In the genomic region with DNA sequence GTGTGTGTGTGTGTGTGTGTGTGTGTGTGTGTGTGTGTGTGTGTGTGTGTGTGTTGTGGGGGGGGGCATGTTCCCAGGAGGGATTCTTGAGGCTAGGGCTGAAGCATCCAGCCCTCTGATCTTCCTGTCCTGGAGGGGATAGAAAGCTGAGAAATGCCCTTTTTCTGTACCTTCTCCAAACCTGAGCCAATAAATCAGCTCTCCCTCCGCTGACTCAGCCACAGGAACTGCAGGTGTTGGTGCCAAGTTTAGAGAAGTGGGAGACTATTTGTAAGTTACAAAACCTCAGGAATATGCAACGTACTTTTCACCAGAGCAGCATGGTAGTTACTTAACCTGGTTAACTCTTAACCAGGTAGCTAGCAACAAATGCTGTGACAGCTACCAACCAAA, we compare ENCODE assay signal across 14 mouse cellular contexts.
DNase-seq lines count a peak whose midpoint lies in the region; ATAC-seq and TF ChIP-seq lines count a peak whose summit lies in the region.
"Had no signal": no experiment of that assay in that cellular context is flagged by ENCODE, and none has a peak within 500 bp of the region (broad histone marks: within the 10 kb centered on the region; RNA-seq: fewer than 3 reads in every experiment).

No protein-coding gene starts in this region.

- no peak overlapping the region for H3K9ac ChIP-seq in lung, embryonic 15.5 days
- H3K9ac ChIP-seq in midbrain, embryonic 16.5 days (ENCODE audit: low read depth, low read length) = no peak overlapping the region
- H3K9ac ChIP-seq: hindbrain, embryonic 12.5 days; neural tube, embryonic 12.5 days had no signal

- H3K4me3 ChIP-seq in lung, embryonic 15.5 days = no peak overlapping the region
- H3K4me3 ChIP-seq in lung, adult 2 months (replicated peaks; ENCODE audit: extremely low read depth, low read depth, low read length) = no peak overlapping the region
- no peak overlapping the region for H3K4me3 ChIP-seq in midbrain, embryonic 16.5 days (ENCODE audit: low read depth, low read length)
- H3K4me3 ChIP-seq: erythroblast, embryonic 14.5 days; hindbrain, embryonic 12.5 days; neural tube, embryonic 12.5 days had no signal

- no peak overlapping the region for H3K4me2 ChIP-seq in lung, embryonic 15.5 days
- H3K4me2 ChIP-seq in midbrain, embryonic 16.5 days (ENCODE audit: low read length) = no peak overlapping the region
- H3K4me2 ChIP-seq: hindbrain, embryonic 12.5 days; liver, embryonic 11.5 days; neural tube, embryonic 12.5 days had no signal

- no peaks in the 10 kb centered on the region for H3K9me3 ChIP-seq in lung, embryonic 15.5 days
- 0 out of 2 replicates have a peak, but pooled peaks cover 3% of the 10 kb centered on the region for H3K9me3 ChIP-seq in midbrain, embryonic 16.5 days (replicated peaks; ENCODE audit: control insufficient read depth, low read length, poor library complexity, severe bottlenecking)
- H3K9me3 ChIP-seq: hindbrain, embryonic 12.5 days; neural tube, embryonic 12.5 days had no signal

- no peaks in the 10 kb centered on the region for H3K36me3 ChIP-seq in lung, embryonic 15.5 days
- no peaks in the 10 kb centered on the region for H3K36me3 ChIP-seq in midbrain, embryonic 16.5 days (ENCODE audit: control insufficient read depth, insufficient read depth, low read length)
- H3K36me3 ChIP-seq: hindbrain, embryonic 12.5 days; neural tube, embryonic 12.5 days had no signal

- peaks cover 24% of the 10 kb centered on the region for H3K4me1 ChIP-seq in lung, embryonic 15.5 days
- peaks cover 6% of the 10 kb centered on the region; the same call in 1 of the 2 replicates for H3K4me1 ChIP-seq in lung, adult 2 months (ENCODE audit: control insufficient read depth, insufficient read depth, low read length)
- H3K4me1 ChIP-seq in midbrain, embryonic 16.5 days (ENCODE audit: control insufficient read depth, insufficient read depth, low read length) = no peaks in the 10 kb centered on the region

- no peak for TF ChIP-seq POLR2A in lung, adult 2 months (IDR thresholded peaks at IDR 0.05; ENCODE audit: borderline replicate concordance, extremely low read depth, low read depth, low read length)

- ATAC-seq in lung, embryonic 15.5 days (ENCODE audit: borderline replicate concordance, extremely low read depth, low FRiP score, low TSS enrichment) = no peak
- ATAC-seq in megakaryocyte, adult 5-6 weeks (ENCODE audit: poor library complexity, severe bottlenecking) = peak; percentile 61
- no peak for ATAC-seq in midbrain, embryonic 16.5 days
- ATAC-seq: CD4-positive, CD25-positive, alpha-beta regulatory T cell, adult 4 months had no signal

- WGBS in lung, embryonic 15.5 days = 44% methylated on average over 2 of the region's 2 CpGs
- WGBS in lung, adult 2 months = 47% methylated on average over 2 of the region's 2 CpGs
- WGBS in midbrain, embryonic 16.5 days = 80% methylated on average over 2 of the region's 2 CpGs

- DNase-seq in cerebellum, adult 9-10 months = peak; percentile 58
- DNase-seq in cerebellum, postnatal 10 days = no peak
- DNase-seq in lung, adult 2 months = no peak
- DNase-seq in adrenal gland, postnatal 14 days = peak; percentile 59
- no peak for DNase-seq in kidney, postnatal 36 days
- DNase-seq: kidney, adult 8-10 months had no signal

- H3K27ac ChIP-seq in lung, embryonic 15.5 days = 0 out of 2 replicates have a peak overlapping the region, but pooled peaks have one; percentile 11
- H3K27ac ChIP-seq in midbrain, embryonic 16.5 days (ENCODE audit: low read length) = no peak overlapping the region
- H3K27ac ChIP-seq: neural tube, embryonic 12.5 days had no signal

- H3K27me3 ChIP-seq in lung, embryonic 15.5 days = no peaks in the 10 kb centered on the region
- no peaks in the 10 kb centered on the region for H3K27me3 ChIP-seq in midbrain, embryonic 16.5 days (ENCODE audit: control insufficient read depth, insufficient read depth, low read depth, low read length)
- H3K27me3 ChIP-seq: hindbrain, embryonic 12.5 days; neural tube, embryonic 12.5 days had no signal

- TF ChIP-seq CTCF in lung, adult 2 months (IDR thresholded peaks at IDR 0.05; ENCODE audit: insufficient read depth, low read length) = no peak

Comparison
In these comparisons a context has a peak if more than half of its experiments do, and no peak if none do; other contexts are left out.
1. DNase-seq: peak in cerebellum, adult 9-10 months (single experiment) and adrenal gland, postnatal 14 days (single experiment); none in cerebellum, postnatal 10 days (0 of 2), lung, adult 2 months (single experiment) and kidney, postnatal 36 days (0 of 2).